Mouse (Mus musculus) retina, postnatal 1 day (tissue): ENCODE measurements around the gene Rps6ka2.
A peak's percentile ranks its signal among the peaks of the same experiment; 100 is the strongest.
"Not testable (repeated sequence)": the region's sequence is repeated elsewhere in the genome, so short reads cannot be mapped to it uniquely, and the experiment has no call there.

ENCODE experiments used
- DNase-seq: peaks from one replicate; pipeline ENCODE4 v3.0.0-alpha.2; 2012

Rps6ka2 gene

GRCm38 (mm10) chr17:7170304-7171295 lies 685 bp downstream of the Rps6ka2 start:
- no peak for DNase-seq

GRCm38 (mm10) chr17:7173331-7174028 lies 3.6 kb downstream of the Rps6ka2 start:
- DNase-seq, result peak; percentile 88

GRCm38 (mm10) chr17:7175293-7175692 lies 5.4 kb downstream of the Rps6ka2 start:
- no peak for DNase-seq

- no peak for DNase-seq
Observed at GRCm38 (mm10) chr17:7176394-7176793, 6.5 kb downstream of the Rps6ka2 start.

- DNase-seq, result no peak
Observed at GRCm38 (mm10) chr17:7178196-7178595, 8.3 kb downstream of the Rps6ka2 start.

- no peak for DNase-seq
Observed at GRCm38 (mm10) chr17:7182187-7182586, 12.3 kb downstream of the Rps6ka2 start.

- DNase-seq, result not testable (repeated sequence)
Observed at GRCm38 (mm10) chr17:7187037-7187436, 17.1 kb downstream of the Rps6ka2 start.

- no peak for DNase-seq
Observed at GRCm38 (mm10) chr17:7189425-7189824, 19.5 kb downstream of the Rps6ka2 start.

- no peak for DNase-seq
Observed at GRCm38 (mm10) chr17:7189975-7190374, 20.1 kb downstream of the Rps6ka2 start.

- DNase-seq, result no peak
Observed at GRCm38 (mm10) chr17:7194140-7194840, 24.4 kb downstream of the Rps6ka2 start.

GRCm38 (mm10) chr17:7197121-7197925 lies 27.4 kb downstream of the Rps6ka2 start:
- no peak for DNase-seq

- no peak for DNase-seq
Observed at GRCm38 (mm10) chr17:7204771-7205406, 35.0 kb downstream of the Rps6ka2 start.

GRCm38 (mm10) chr17:7206434-7207145 lies 36.7 kb downstream of the Rps6ka2 start:
- no peak for DNase-seq

- no peak for DNase-seq
Observed at GRCm38 (mm10) chr17:7210648-7211047, 40.7 kb downstream of the Rps6ka2 start.

- no peak for DNase-seq
Observed at GRCm38 (mm10) chr17:7211893-7212292, 42.0 kb downstream of the Rps6ka2 start.

GRCm38 (mm10) chr17:7213214-7213613 lies 43.3 kb downstream of the Rps6ka2 start:
- DNase-seq, result no peak

- DNase-seq, result no peak
Observed at GRCm38 (mm10) chr17:7214061-7214460, 44.1 kb downstream of the Rps6ka2 start.

GRCm38 (mm10) chr17:7217791-7218329 lies 47.9 kb downstream of the Rps6ka2 start:
- DNase-seq, result peak; percentile 51

GRCm38 (mm10) chr17:7218396-7218795 lies 48.5 kb downstream of the Rps6ka2 start:
- DNase-seq, result no peak

- DNase-seq, result peak; percentile 67
Observed at GRCm38 (mm10) chr17:7219044-7219718, 49.3 kb downstream of the Rps6ka2 start.
